Mouse (Mus musculus) spleen, embryonic (tissue): ENCODE results near the gene Grn.

Experiments
- CTCF ChIA-PET: fragments of 350-600 bp; sonication (Branson Sonifier 250); formaldehyde crosslinking; loops from one replicate; lab custom pipeline; 2022; lab: Charles Lee

Gene Grn

GRCm38 (mm10) chr11:102465713-102466436 is 35.8 kb downstream of the Grn start:
- CTCF ChIA-PET = interaction anchor here (0.7 kb wide), 1 partner anchor 476 kb away, joined by 4 read pairs; no protein-coding TSS in a partner anchor

GRCm38 (mm10) chr11:102467041-102467631 is 37.0 kb downstream of the Grn start:
- CTCF ChIA-PET = interaction anchor here (0.7 kb wide), 1 partner anchor 111 kb away, joined by 4 read pairs; no protein-coding TSS in a partner anchor

GRCm38 (mm10) chr11:102469648-102470357 is 39.7 kb downstream of the Grn start, which contains the start of gene Itga2b:
Gene Itga2b (minus strand): TSS chr11:102470122.
- CTCF ChIA-PET = no interaction called here

GRCm38 (mm10) chr11:102475027-102475426 is 44.9 kb downstream of the Grn start:
- CTCF ChIA-PET = no interaction called here

GRCm38 (mm10) chr11:102478671-102479070 is 48.6 kb downstream of the Grn start:
- CTCF ChIA-PET = no interaction called here

GRCm38 (mm10) chr11:102479581-102479980 is 49.5 kb downstream of the Grn start:
- CTCF ChIA-PET = no interaction called here

- CTCF ChIA-PET = interaction anchor here (0.5 kb wide), 1 partner anchor 92 kb away, joined by 6 read pairs; no protein-coding TSS in a partner anchor
Observed at GRCm38 (mm10) chr11:102480111-102480510, 50.0 kb downstream of the Grn start.

GRCm38 (mm10) chr11:102480897-102481296 is 50.8 kb downstream of the Grn start:
- CTCF ChIA-PET = interaction anchor here (0.5 kb wide), 1 partner anchor 93 kb away, joined by 6 read pairs; no protein-coding TSS in a partner anchor

- CTCF ChIA-PET = no interaction called here
Observed at GRCm38 (mm10) chr11:102481779-102482178, 51.7 kb downstream of the Grn start.
